Mouse (Mus musculus) heart, embryonic 16.5 days (tissue): ENCODE data around the gene Zdhhc22. TPM values are rescaled to one million over a fixed set of nuclear protein-coding genes. Genes with fewer than 3 reads are reported as not detected.

ENCODE experiments used
- ATAC-seq: fragments of 200-750 bp; cut with Nextera tagmentation; replicated peaks from 2 replicates; pipeline ENCODE4 v1.8.0; 2017; ENCODE audit warnings: moderate number of reproducible peaks; ENCODE audit not compliant: insufficient read depth, low FRiP score; ENCODE audit errors: extremely low read depth
- H3K27ac ChIP-seq: fragments of 300-500 bp; sonication (generic); 2 replicates; pipeline ENCODE4 v1.5.1; 2014; ENCODE audit warnings: mild to moderate bottlenecking, low read length, control low read depth, moderate library complexity
- H3K27me3 ChIP-seq: fragments of 300-500 bp; sonication (generic); 2 replicates; pipeline ENCODE4 v1.6.1; 2014; ENCODE audit warnings: low read length, mixed read lengths; ENCODE audit not compliant: control insufficient read depth, insufficient read depth
- H3K36me3 ChIP-seq: fragments of 300-500 bp; sonication (generic); 2 replicates; pipeline ENCODE4 v1.6.1; 2014; ENCODE audit not compliant: control insufficient read depth, insufficient read depth
- H3K4me1 ChIP-seq: fragments of 300-500 bp; sonication (generic); 2 replicates; pipeline ENCODE4 v1.6.1; 2014; ENCODE audit warnings: low read length, mixed read lengths; ENCODE audit not compliant: control insufficient read depth, insufficient read depth
- H3K4me2 ChIP-seq: fragments of 300-500 bp; sonication (generic); 2 replicates; pipeline ENCODE4 v1.6.1; 2014; ENCODE audit warnings: low read depth, mild to moderate bottlenecking, control low read depth, low read length
- H3K4me3 ChIP-seq: fragments of 300-500 bp; sonication (generic); 2 replicates; pipeline ENCODE4 v1.5.1; 2014; ENCODE audit warnings: mild to moderate bottlenecking, control low read depth, low read length
- H3K9ac ChIP-seq: fragments of 300-500 bp; sonication (generic); 2 replicates; pipeline ENCODE4 v1.6.1; 2014; ENCODE audit warnings: low read length, control low read depth
- H3K9me3 ChIP-seq: fragments of 300-500 bp; sonication (generic); replicated peaks from 2 replicates; pipeline ENCODE4 v1.6.1; 2016; ENCODE audit warnings: low read length; ENCODE audit not compliant: control insufficient read depth
- WGBS: fragments of 180-500 bp; shearing (Covaris S2); extraction: QIAGEN DNeasy Blood & Tissue Kit; methylation state at CpG from one replicate; pipeline ENCODE4 v1.1.7; 2014; 5-methylcytosine and 5-hydroxymethylcytosine counted together
- polyA plus RNA-seq: library from polyadenylated mRNA; unstranded; fragments of >200 nt; fragmentation: Nextera tagmentation; extraction: Ambion mirVana; gene quantifications from 2 replicates; pipeline ENCODE4 v1.2.1, GENCODE M21; 2015

The Zdhhc22 gene
- polyA plus RNA-seq, 1 experiment from 2014 or later: 0.07 TPM

DNA sequence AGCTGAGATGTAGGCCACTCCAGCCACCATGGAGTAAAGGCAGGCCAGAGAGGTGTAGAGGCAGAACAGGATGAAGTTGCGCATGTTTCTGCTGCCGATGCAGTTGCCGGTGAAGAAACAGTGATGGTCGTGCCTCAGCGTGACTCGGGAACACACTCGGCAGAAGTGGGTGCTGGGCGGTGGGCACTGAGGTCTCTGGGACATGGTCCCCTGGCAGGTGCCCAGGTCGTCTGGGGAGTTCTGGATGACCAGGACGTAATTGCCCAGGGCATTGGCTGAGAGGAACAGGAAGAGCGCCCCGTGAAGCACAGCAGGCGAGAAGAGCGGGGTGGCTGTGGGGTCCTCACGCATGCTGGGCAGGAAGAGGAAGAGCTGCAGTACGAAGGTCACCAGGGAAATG, 2.0 kb downstream of the Zdhhc22 start:
- Histone ChIP-seq H3K27ac (no peak overlapping the region), H3K4me2 (no peak overlapping the region), H3K9me3 (no peaks in the 10 kb centered on the region), H3K4me3 (no peak overlapping the region), H3K4me1 (peaks cover 10% of the 10 kb centered on the region), H3K9ac (no peak overlapping the region), H3K36me3 (no peaks in the 10 kb centered on the region), H3K27me3 (peaks cover 78% of the 10 kb centered on the region)
- 36% methylated on average over 16 of the region's 16 CpGs for WGBS
- ATAC-seq: no peak

DNA sequence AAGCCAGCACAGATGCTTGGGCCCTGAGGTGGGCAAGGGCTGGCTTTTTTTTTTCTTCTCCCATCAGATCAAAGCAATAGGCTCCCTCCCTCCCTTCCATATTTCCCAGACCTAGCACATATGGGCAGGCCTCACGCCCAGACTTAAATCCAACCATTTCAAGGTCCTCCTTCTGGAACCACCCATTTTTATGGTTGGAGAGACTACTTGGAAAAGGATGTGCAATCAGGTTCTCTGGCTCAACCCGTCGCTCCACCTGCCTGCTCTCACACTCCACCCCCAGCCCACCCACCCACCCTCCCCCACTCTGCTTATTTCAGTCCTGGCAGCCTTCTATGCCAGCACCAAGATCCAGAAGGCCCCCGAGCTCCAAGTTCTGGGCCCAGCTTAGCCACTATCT, 3.7 kb downstream of the Zdhhc22 start:
- Histone ChIP-seq H3K9ac (no peak overlapping the region), H3K9me3 (no peaks in the 10 kb centered on the region), H3K4me1 (peaks cover 10% of the 10 kb centered on the region), H3K4me2 (no peak overlapping the region), H3K27me3 (peaks cover 85% of the 10 kb centered on the region), H3K36me3 (no peaks in the 10 kb centered on the region), H3K4me3 (no peak overlapping the region), H3K27ac (no peak overlapping the region)
- WGBS: 58% methylated on average over 4 of the region's 4 CpGs
- no peak for ATAC-seq

DNA sequence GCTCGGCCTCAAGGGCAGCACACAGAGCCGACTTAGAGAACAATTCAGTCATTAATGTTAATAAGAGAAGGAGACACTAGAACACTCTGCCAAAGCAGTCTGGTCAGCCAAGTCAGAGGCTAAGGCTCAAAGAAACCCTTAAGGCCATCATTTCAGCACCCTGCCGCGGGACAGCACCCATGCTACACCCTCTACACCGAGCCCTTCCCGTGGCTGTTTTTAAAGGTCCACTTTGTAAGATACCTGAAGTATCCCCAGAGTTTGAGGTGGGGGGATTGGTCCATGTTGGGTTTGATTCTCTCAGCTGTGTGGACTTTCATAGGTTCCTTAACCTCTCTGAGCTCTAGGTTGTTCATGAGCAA, 6.1 kb downstream of the Zdhhc22 start:
- Histone ChIP-seq H3K27me3 (peaks cover 76% of the 10 kb centered on the region), H3K4me3 (no peak overlapping the region), H3K4me2 (no peak overlapping the region), H3K9ac (no peak overlapping the region), H3K27ac (no peak overlapping the region), H3K9me3 (no peaks in the 10 kb centered on the region), H3K36me3 (no peaks in the 10 kb centered on the region), H3K4me1 (peaks cover 3% of the 10 kb centered on the region; the same call in 1 of the 2 replicates)
- 8% methylated on average over 6 of the region's 6 CpGs for WGBS
- ATAC-seq: no peak

DNA sequence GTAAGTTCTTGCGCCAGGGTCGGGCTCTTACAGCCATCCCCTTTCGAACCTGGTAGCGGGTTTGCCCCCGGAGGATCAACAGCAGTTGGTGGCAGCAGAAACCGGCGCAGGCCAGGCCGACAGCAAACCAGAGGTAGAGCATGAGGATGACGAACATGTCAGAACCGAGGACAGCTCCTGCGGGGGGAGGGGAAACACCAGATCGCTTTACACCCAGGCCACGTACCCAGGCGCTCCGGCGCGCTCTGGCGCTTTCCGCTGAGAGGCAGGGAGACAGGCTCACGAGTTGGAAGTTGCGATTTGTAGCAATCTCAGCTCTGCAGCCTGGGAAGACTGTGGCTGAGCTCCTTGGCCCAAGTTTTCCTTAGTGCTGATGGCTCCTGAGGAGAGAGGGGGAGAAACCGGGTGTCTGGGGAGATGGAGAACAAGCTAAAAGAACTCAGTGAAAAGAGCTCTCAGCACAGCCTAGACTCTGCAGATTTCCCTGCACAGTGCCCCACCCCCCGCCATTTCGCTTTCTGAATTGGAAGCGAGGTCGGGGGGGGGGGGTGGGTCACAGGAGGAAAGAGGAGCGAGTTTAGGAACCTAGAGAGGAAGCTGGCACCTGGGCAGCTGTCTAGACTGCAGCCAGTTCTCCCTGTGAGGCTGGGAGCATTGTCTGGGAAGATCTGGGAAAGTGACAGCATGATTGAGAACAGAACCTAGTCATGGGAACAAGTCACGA, 6.6 kb downstream of the Zdhhc22 start:
- peak; percentile 75; the same call in 1 of the 2 replicates for ATAC-seq
- H3K4me3 ChIP-seq: no peak overlapping the region
- WGBS: 5% methylated on average over 28 of the region's 28 CpGs

DNA sequence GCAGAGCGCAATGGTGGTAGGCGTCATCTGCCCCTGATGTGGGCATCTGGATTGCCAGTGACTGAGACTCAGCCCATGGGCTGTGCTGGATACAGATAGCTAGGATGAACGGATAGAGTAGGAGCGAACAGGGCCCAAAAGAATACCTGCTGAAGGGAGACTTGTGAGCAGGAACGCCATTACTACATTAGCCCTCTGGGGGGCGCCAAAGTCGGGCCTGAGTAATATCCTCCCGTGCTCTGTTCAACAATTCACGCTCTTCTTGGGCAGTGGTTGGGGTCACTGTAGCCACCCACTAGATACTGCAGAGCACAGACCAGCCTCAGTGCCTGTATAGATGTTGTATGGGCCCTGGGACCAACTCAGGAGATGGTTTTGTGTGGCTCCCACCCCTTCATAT, 9.1 kb downstream of the Zdhhc22 start:
- H3K36me3 ChIP-seq: no peaks in the 10 kb centered on the region
- peaks cover 10% of the 10 kb centered on the region for H3K4me1 ChIP-seq
- H3K27me3 ChIP-seq: peaks cover 59% of the 10 kb centered on the region
- 22% methylated on average over 9 of the region's 9 CpGs for WGBS
- H3K4me3 ChIP-seq: no peak overlapping the region
- no peak for ATAC-seq
- H3K4me2 ChIP-seq: no peak overlapping the region
- no peak overlapping the region for H3K9ac ChIP-seq
- H3K27ac ChIP-seq: no peak overlapping the region
- no peaks in the 10 kb centered on the region for H3K9me3 ChIP-seq

More for the DNA sequence above, 6.6 kb downstream of the Zdhhc22 start:
- Histone ChIP-seq H3K4me1 (peaks cover 3% of the 10 kb centered on the region; the same call in 1 of the 2 replicates), H3K27me3 (peaks cover 74% of the 10 kb centered on the region), H3K36me3 (no peaks in the 10 kb centered on the region), H3K9ac (no peak overlapping the region), H3K27ac (no peak overlapping the region), H3K4me2 (no peak overlapping the region), H3K9me3 (no peaks in the 10 kb centered on the region)

DNA sequence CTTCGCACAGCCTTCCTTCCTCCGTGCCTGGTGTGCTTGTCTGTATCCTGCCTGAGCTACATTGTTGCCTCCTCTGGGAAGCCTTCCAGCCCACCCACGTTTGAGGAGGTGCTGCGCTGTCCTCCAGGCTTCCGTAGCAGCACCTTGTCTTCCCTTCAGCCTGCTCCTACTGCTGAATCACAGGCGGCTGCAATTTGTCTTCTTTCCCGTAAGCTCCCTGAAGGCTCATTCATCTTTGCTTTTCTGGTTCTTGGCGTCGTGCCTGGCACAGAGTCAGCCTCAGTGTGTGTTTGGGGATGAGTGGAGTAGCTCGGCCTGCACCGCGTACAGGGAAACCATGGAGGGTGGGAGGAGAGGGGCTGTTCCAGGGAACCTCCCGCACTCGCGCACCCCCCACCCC, 12.4 kb downstream of the Zdhhc22 start:
- Histone ChIP-seq H3K4me3 (no peak overlapping the region), H3K27ac (no peak overlapping the region), H3K9ac (no peak overlapping the region), H3K27me3 (peaks cover 30% of the 10 kb centered on the region), H3K4me1 (peaks cover 29% of the 10 kb centered on the region), H3K4me2 (no peak overlapping the region), H3K9me3 (no peaks in the 10 kb centered on the region), H3K36me3 (no peaks in the 10 kb centered on the region)
- ATAC-seq: no peak
- whole genome bisulfite sequencing: 15% methylated on average over 15 of the region's 15 CpGs

DNA sequence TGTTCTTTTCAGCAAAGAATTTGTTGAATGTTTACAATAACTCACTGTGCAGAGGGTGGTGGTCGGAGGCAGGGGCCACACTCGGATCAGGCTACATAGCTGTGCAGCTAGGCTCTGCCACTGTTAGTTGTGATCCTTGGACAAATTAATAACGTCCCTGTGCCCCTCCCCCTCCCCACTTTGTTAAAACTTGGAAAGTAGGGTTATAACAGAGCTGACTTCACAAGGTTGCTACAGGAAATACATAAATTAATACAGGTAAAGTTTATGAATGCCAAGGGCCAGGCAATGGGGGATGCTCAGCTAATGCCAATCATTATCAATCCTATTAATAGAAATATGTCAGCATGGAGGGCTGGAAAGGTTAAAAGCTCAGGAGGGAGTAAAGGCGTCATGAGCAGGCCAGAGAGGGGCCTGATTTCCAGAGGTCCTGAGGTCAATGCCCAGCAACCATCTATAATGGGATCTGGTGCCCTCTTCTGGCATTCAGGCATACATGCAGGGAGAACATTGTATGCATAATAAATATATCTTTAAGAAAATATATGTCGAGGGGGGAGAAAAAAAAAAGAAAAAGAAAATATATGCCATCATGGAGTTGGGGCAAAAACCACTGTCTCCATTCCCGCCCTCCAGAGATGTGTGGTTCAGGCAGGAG, 13.6 kb downstream of the Zdhhc22 start:
- H3K4me3 ChIP-seq: no peak overlapping the region
- H3K4me1 ChIP-seq: peaks cover 31% of the 10 kb centered on the region
- H3K9me3 ChIP-seq: no peaks in the 10 kb centered on the region
- H3K27ac ChIP-seq: no peak overlapping the region
- WGBS: 59% methylated on average over 6 of the region's 6 CpGs
- no peak overlapping the region for H3K9ac ChIP-seq
- peaks cover 21% of the 10 kb centered on the region for H3K27me3 ChIP-seq
- no peaks in the 10 kb centered on the region for H3K36me3 ChIP-seq
- ATAC-seq: no peak
- H3K4me2 ChIP-seq: no peak overlapping the region

DNA sequence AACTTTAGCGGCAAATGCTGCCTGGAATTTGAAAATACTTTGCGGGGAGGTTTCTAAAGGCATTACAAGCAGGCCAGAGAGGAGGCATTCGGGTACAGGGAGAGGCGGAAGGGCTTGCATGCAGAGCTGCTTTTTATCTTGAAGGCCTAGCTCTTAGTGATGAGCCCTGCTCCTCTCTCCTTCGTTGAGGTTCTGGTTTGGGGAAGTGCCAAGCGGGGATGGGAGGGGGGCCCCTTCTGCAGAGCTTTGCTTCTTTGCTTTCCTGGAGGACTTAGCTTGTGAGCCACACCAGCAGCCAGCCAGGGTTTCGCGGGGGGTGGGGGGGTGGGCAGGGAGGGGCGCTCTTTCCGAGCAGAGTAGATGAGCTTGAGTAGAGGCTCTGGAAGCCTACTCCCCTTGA, 14.5 kb downstream of the Zdhhc22 start:
- Histone ChIP-seq H3K36me3 (no peaks in the 10 kb centered on the region), H3K9me3 (no peaks in the 10 kb centered on the region), H3K27ac (no peak overlapping the region), H3K27me3 (peaks cover 14% of the 10 kb centered on the region), H3K4me3 (no peak overlapping the region), H3K4me1 (peaks cover 31% of the 10 kb centered on the region), H3K9ac (no peak overlapping the region), H3K4me2 (no peak overlapping the region)
- ATAC-seq: no peak
- WGBS: 53% methylated on average over 10 of the region's 10 CpGs
